Mouse (Mus musculus): ENCODE results near the gene Gpr142. TPM values are rescaled to one million over a fixed set of nuclear protein-coding genes. Genes with fewer than 3 reads are reported as not detected.

The Gpr142 gene
- polyA plus RNA-seq, 1 experiment from 2014 or later, result not detected

Other genes with a start within 250 kb of the Gpr142 start
- gene Rpl38, start 130.4 kb upstream of the Gpr142 start, polyA plus RNA-seq (2018), result 892 to 1,637 TPM (median 1,558 TPM) in 3 replicates
- 65.9 to 116 TPM (median 90.0 TPM) in 3 replicates for gene Ttyh2, start 123.5 kb upstream of the Gpr142 start, polyA plus RNA-seq (2018)
- gene Dnaic2, start 71.5 kb upstream of the Gpr142 start, polyA plus RNA-seq (2018), result 0.09 TPM in 1 of 3 replicates, not detected in the others
- gene Kif19a, start 33.5 kb upstream of the Gpr142 start, polyA plus RNA-seq (2018), result 0.67 to 2.7 TPM (median 1.9 TPM) in 3 replicates
- gene Btbd17, start 3.0 kb upstream of the Gpr142 start, polyA plus RNA-seq (2018), result not detected in 3 replicates
- 1.8 to 17.4 TPM (median 8.2 TPM) in 3 replicates for gene Gprc5c, start 52.2 kb downstream of the Gpr142 start, polyA plus RNA-seq (2018)
- gene Cd300a, start 91.1 kb downstream of the Gpr142 start, polyA plus RNA-seq (2018), result 86.9 to 197 TPM (median 152 TPM) in 3 replicates
- 149 to 198 TPM (median 167 TPM) in 3 replicates for gene Cd300lb, start 135.5 kb downstream of the Gpr142 start, polyA plus RNA-seq (2018)
- gene Cd300c, start 170.2 kb downstream of the Gpr142 start, polyA plus RNA-seq (2018), result 0.56 TPM in 1 of 3 replicates, not detected in the others
- gene Cd300ld, start 191.0 kb downstream of the Gpr142 start, polyA plus RNA-seq (2018), result 65.0 to 269 TPM (median 145 TPM) in 3 replicates
- gene Cd300c2, start 203.0 kb downstream of the Gpr142 start, polyA plus RNA-seq (2018), result 329 to 356 TPM (median 335 TPM) in 3 replicates
- 0.44 to 2.5 TPM (median 1.1 TPM) in 3 replicates for gene Cd300ld2, start 217.3 kb downstream of the Gpr142 start, polyA plus RNA-seq (2018)
- 22.8 to 58.2 TPM (median 33.8 TPM) in 3 replicates for gene Cd300ld4, start 228.1 kb downstream of the Gpr142 start, polyA plus RNA-seq (2018)
- 8.7 to 52.5 TPM (median 20.9 TPM) in 3 replicates for gene Cd300ld5, start 238.8 kb downstream of the Gpr142 start, polyA plus RNA-seq (2018)
- 341 to 1,001 TPM (median 699 TPM) in 3 replicates for gene Cd300ld3, start 249.5 kb downstream of the Gpr142 start, polyA plus RNA-seq (2018)

Measured in macrophage (primary cell).